Mouse (Mus musculus) intestine, embryonic 15.5 days (tissue): ENCODE results near the gene Chl1. TPM values are rescaled to one million over a fixed set of nuclear protein-coding genes. Genes with fewer than 3 reads are reported as not detected.

Experiments
- ATAC-seq: fragments of 200-750 bp; cut with Nextera tagmentation; 2 replicates; pipeline ENCODE4 v1.8.0; 2017; ENCODE audit warnings: moderate TSS enrichment, moderate library complexity
- H3K27ac ChIP-seq: fragments of 300-500 bp; sonication (generic); 2 replicates; pipeline ENCODE4 v1.5.1; 2015; ENCODE audit warnings: mild to moderate bottlenecking, inconsistent platforms
- H3K27me3 ChIP-seq: fragments of 300-500 bp; sonication (generic); replicated peaks from 2 replicates; pipeline ENCODE4 v1.6.1; 2015; ENCODE audit warnings: inconsistent platforms
- H3K36me3 ChIP-seq: fragments of 300-500 bp; sonication (generic); 2 replicates; pipeline ENCODE4 v1.6.1; 2015; ENCODE audit warnings: inconsistent platforms
- H3K4me1 ChIP-seq: fragments of 300-500 bp; sonication (generic); replicated peaks from 2 replicates; pipeline ENCODE4 v1.6.1; 2015; ENCODE audit warnings: inconsistent platforms
- H3K4me2 ChIP-seq: fragments of 300-500 bp; sonication (generic); replicated peaks from 2 replicates; pipeline ENCODE4 v1.6.1; 2015; ENCODE audit warnings: mild to moderate bottlenecking, inconsistent platforms
- H3K4me3 ChIP-seq: fragments of 300-500 bp; sonication (generic); replicated peaks from 2 replicates; pipeline ENCODE4 v1.5.1; 2015; ENCODE audit warnings: inconsistent platforms
- H3K9ac ChIP-seq: fragments of 300-500 bp; sonication (generic); 2 replicates; pipeline ENCODE4 v1.6.1; 2015; ENCODE audit warnings: inconsistent platforms
- H3K9me3 ChIP-seq: fragments of 300-500 bp; sonication (generic); 2 replicates; pipeline ENCODE4 v1.6.1; 2016; ENCODE audit warnings: inconsistent platforms
- WGBS: fragments of 180-500 bp; shearing (Covaris S2); methylation state at CpG from one replicate; pipeline ENCODE4 v1.1.7; 2015; 5-methylcytosine and 5-hydroxymethylcytosine counted together
- polyA plus RNA-seq: library from polyadenylated mRNA; unstranded; fragments of >200 nt; fragmentation: Nextera tagmentation; extraction: Ambion mirVana; gene quantifications from 2 replicates; pipeline ENCODE4 v1.2.1, GENCODE M21; 2015

The Chl1 gene
- polyA plus RNA-seq, 1 experiment from 2014 or later, result 3.4 TPM

DNA sequence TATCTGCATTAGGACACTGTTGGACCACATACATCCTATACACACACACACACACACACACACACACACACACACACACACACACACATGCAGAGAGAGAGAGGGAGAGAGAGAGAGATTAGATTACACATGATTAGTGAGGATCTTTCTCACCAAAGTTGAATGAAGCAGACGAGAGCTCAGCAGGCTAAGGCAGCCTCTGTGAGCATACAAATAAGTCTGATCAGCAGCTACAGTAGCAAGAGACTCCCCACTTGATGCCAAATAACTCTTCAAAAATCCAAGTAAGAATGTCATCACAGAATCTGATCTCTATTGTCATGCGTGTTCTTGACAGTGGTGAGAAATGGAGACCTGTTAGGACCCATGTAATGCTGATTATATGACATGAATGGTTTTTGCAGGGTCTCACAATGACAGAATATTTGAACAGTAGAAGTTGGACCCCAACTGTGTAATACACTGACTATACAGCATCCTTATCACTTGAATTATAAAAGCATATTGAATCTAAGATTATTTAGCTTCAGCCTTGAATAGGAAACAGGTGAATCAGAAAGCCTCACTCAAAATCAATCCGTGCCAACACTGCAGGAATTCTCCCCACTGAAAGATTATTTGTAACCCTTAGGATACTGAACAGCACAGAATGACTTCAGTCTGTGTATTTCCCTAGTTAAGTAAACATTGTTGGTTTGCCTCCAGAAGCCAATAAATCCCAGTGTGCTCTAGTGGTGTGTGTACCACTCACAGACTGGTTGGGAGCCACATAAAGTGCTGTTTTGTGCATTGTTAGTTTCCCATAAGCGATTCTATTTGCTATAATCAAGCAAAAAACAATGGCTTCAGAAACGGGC is 47.9 kb downstream of the Chl1 start:
- Histone ChIP-seq H3K4me3 (no peak overlapping the region), H3K36me3 (no peaks in the 10 kb centered on the region), H3K9ac (no peak overlapping the region), H3K27ac (no peak overlapping the region), H3K4me2 (no peak overlapping the region), H3K27me3 (no peaks in the 10 kb centered on the region), H3K4me1 (0 out of 2 replicates have a peak, but pooled peaks cover 4% of the 10 kb centered on the region), H3K9me3 (no peaks in the 10 kb centered on the region)
- ATAC-seq, result no peak
- 55% methylated on average over 5 of the region's 5 CpGs for WGBS

DNA sequence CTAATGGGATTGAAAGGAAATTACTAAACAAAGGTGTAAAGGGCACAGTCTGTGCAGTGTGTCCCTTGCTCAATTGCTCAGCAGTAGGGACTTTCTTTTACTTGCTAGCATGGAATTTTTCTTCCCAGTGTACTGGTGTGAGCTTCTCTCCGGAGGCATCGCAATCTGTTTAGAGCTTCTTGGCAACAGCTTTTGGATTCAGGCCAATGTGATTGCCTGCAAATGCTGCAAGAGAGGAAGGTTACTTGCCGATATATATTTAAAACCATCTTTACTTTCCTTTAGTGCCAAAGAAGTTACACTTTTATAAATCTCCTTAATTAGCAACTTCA is 48.5 kb downstream of the Chl1 start:
- ATAC-seq, result no peak
- Histone ChIP-seq H3K4me2 (no peak overlapping the region), H3K27ac (no peak overlapping the region), H3K4me1 (0 out of 2 replicates have a peak, but pooled peaks cover 4% of the 10 kb centered on the region), H3K36me3 (no peaks in the 10 kb centered on the region), H3K27me3 (no peaks in the 10 kb centered on the region), H3K9ac (no peak overlapping the region), H3K4me3 (no peak overlapping the region), H3K9me3 (no peaks in the 10 kb centered on the region)
- WGBS, result 44% methylated on average over 3 of the region's 3 CpGs

DNA sequence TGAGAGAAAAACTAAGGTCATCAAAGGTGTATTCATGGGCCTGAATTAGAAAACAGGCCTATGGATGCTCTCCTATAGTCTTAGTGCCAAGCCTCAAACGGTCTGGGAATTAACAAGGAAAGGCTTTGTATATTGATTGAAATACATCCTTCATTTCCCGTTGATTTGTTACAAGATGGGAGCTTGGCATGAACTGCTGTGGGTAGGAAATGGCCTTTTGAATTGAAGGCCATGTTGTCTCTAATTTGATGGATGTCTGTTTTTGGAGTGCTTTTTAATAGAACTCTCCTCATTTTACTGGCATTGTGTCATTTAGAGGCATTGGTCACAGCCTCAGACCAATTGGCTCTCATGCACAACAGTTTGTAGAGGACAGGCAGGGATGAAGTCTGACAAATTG is 49.0 kb downstream of the Chl1 start:
- no peak overlapping the region for H3K9ac ChIP-seq
- no peak for ATAC-seq
- no peaks in the 10 kb centered on the region for H3K36me3 ChIP-seq
- H3K4me3 ChIP-seq, result no peak overlapping the region
- H3K4me2 ChIP-seq, result no peak overlapping the region
- no peaks in the 10 kb centered on the region for H3K9me3 ChIP-seq
- 66% methylated on average over 2 of the region's 2 CpGs for WGBS
- H3K27me3 ChIP-seq, result no peaks in the 10 kb centered on the region
- H3K27ac ChIP-seq, result no peak overlapping the region
- 0 out of 2 replicates have a peak, but pooled peaks cover 4% of the 10 kb centered on the region for H3K4me1 ChIP-seq

DNA sequence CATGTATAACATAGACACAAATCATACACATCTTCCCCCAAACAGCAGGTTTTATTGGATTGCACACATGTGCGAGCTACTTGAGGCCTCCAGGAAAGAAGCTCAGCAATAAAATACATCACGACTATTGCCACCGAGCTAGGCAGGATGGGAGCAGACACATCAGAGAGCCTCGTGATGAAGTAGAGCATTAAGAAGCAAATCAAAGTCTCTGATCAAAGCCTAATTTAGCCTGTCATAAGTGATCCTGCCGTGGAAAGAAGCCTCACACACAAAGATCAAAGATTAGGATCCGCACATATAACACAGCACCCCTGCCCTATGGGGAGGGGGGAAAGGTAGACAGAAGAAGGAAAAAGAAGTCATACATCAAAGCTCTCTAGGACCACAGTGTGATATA is 54.4 kb downstream of the Chl1 start:
- Histone ChIP-seq H3K36me3 (no peaks in the 10 kb centered on the region), H3K4me1 (no peaks in the 10 kb centered on the region), H3K27me3 (no peaks in the 10 kb centered on the region), H3K9ac (no peak overlapping the region), H3K9me3 (no peaks in the 10 kb centered on the region), H3K27ac (no peak overlapping the region), H3K4me3 (no peak overlapping the region), H3K4me2 (no peak overlapping the region)
- WGBS, result 55% methylated on average over 6 of the region's 6 CpGs
- ATAC-seq, result no peak

DNA sequence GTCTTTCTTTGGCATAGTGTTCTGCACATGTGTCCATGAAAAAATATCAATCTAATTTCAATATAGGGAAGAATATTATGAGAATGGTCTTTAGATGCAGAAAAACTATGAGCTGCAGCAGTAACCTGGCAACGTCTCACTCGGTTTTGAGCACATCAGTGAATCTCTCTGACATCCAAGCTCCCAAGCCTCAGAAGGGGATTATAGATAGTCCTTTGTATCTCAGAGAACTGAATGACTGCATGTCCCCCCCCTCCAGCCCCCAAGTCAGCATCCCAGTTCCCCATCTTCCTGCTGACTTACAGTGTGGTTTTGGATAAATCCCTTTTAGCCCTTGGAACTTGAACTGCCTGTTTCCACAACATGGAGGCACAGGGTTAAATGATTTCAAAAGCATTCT is 56.9 kb downstream of the Chl1 start:
- WGBS, result 65% methylated on average over 2 of the region's 2 CpGs
- no peak overlapping the region for H3K9ac ChIP-seq
- H3K9me3 ChIP-seq, result no peaks in the 10 kb centered on the region
- H3K27me3 ChIP-seq, result no peaks in the 10 kb centered on the region
- no peak for ATAC-seq
- H3K27ac ChIP-seq, result no peak overlapping the region
- no peaks in the 10 kb centered on the region for H3K36me3 ChIP-seq
- no peak overlapping the region for H3K4me2 ChIP-seq
- H3K4me1 ChIP-seq, result no peaks in the 10 kb centered on the region
- H3K4me3 ChIP-seq, result no peak overlapping the region

DNA sequence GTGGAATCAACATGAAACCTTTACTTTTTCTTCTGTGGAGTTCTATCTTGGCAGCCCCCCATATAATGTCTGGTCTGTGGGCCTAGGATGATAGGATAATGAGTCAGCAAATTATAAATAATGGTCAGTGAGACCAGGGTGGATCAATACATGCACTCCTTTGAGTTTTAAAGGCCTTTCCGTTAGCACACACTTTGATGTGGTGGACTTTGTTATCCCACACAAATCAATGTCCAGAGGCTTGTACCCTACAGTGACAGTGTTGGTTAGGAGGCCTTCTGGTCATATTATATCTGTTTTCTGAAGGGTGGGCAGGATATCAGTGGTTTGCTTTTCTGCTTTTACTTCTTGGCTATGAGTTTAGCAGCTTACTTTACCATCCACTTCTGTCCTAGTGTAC is 62.3 kb downstream of the Chl1 start:
- Histone ChIP-seq H3K27me3 (no peaks in the 10 kb centered on the region), H3K27ac (no peak overlapping the region), H3K9ac (no peak overlapping the region), H3K4me2 (no peak overlapping the region), H3K36me3 (no peaks in the 10 kb centered on the region), H3K9me3 (no peaks in the 10 kb centered on the region), H3K4me1 (no peaks in the 10 kb centered on the region), H3K4me3 (no peak overlapping the region)
- WGBS, result 84% methylated on average over 1 of the region's 1 CpGs
- ATAC-seq, result no peak

DNA sequence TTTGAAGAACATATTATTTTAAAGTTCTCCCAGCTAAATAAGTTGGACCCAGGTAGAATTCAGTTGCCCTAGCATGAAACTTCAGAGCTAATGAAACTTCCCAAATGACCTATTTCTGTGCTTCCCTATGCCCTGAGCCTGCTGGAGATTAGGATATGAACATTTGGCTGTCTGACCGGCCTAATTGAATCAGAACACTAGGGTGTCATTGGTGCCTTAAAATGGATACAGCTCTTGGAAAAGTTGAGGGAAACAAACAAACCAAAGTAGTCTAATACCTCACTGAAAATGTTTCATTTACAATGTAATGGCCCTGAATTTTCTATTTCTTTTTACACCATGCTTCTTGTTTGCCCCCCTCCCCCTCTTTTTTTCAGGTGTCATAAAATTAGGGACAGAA is 73.8 kb downstream of the Chl1 start:
- Histone ChIP-seq H3K9me3 (no peaks in the 10 kb centered on the region), H3K27me3 (no peaks in the 10 kb centered on the region), H3K4me3 (no peak overlapping the region), H3K36me3 (no peaks in the 10 kb centered on the region), H3K4me2 (no peak overlapping the region), H3K27ac (no peak overlapping the region), H3K9ac (no peak overlapping the region), H3K4me1 (no peaks in the 10 kb centered on the region)
- no peak for ATAC-seq
- 91% methylated on average over 1 of the region's 1 CpGs for WGBS

DNA sequence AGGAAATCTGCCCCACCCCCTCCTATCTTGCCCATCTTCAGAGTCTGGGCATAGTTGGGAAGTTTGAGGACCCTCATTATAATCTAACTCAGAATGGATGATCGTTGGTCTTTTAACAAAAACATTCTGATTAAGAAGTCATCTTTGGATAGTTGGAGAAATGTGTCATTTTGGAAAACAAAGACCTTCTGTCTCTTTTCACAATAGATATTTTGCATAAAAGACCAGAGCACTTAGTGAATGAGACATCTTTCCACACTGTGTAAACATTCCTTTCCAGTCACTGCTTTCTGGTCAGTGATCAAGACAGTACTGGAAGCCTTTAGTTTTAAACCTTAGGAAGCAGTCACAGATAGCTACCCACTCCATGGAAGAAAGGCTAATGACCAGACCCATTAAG is 75.3 kb downstream of the Chl1 start:
- no peaks in the 10 kb centered on the region for H3K4me1 ChIP-seq
- H3K27me3 ChIP-seq, result no peaks in the 10 kb centered on the region
- H3K36me3 ChIP-seq, result no peaks in the 10 kb centered on the region
- WGBS, result 53% methylated on average over 1 of the region's 1 CpGs
- H3K9me3 ChIP-seq, result no peaks in the 10 kb centered on the region
- no peak overlapping the region for H3K4me3 ChIP-seq
- no peak overlapping the region for H3K4me2 ChIP-seq
- no peak overlapping the region for H3K9ac ChIP-seq
- H3K27ac ChIP-seq, result no peak overlapping the region
- no peak for ATAC-seq

DNA sequence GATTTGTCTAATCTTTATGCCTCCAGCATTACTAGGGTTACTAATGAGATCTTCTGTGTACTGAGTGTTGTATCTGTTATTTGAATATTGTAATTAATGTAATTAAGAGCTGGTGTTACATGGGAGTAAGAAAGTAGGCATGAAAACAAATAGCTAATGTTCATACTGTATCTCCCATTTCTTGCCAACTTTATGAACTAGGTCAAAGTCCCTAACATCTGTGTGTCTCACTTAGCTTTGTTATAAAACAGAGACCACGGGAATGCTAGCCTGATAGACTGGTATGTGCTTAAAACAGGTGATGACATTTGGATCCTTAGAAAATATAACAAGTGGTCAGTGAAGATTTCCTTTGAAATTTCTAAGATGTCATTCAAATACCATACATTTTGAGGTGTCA is 75.7 kb downstream of the Chl1 start:
- ATAC-seq, result no peak
- Histone ChIP-seq H3K4me3 (no peak overlapping the region), H3K36me3 (no peaks in the 10 kb centered on the region), H3K4me1 (no peaks in the 10 kb centered on the region), H3K4me2 (no peak overlapping the region), H3K9me3 (no peaks in the 10 kb centered on the region), H3K27me3 (no peaks in the 10 kb centered on the region), H3K9ac (no peak overlapping the region), H3K27ac (no peak overlapping the region)
- WGBS, result 58% methylated on average over 1 of the region's 1 CpGs

DNA sequence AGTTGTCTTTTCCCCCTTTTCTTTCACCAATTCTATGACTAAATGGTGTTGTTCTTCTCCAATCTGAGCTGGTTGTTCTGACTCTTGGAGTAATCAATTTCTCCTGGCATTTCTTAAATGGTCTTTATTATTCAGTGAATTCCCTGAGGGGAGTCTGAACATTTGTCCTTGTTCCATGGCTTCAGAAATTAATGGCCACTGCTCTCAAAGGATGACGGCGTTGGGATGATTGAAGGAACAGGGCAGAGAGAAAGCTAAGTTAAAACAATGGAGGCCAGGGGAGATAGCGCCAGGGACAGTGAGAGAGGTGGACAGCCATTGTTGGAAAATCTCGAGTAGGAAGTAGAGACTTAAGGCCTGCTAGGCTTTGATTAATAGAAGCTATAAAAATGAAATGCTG is 91.7 kb downstream of the Chl1 start:
- 64% methylated on average over 4 of the region's 4 CpGs for WGBS
- Histone ChIP-seq H3K4me1 (no peaks in the 10 kb centered on the region), H3K4me3 (no peak overlapping the region), H3K9ac (no peak overlapping the region), H3K27ac (no peak overlapping the region), H3K9me3 (no peaks in the 10 kb centered on the region), H3K4me2 (no peak overlapping the region), H3K36me3 (no peaks in the 10 kb centered on the region), H3K27me3 (no peaks in the 10 kb centered on the region)
- no peak for ATAC-seq

DNA sequence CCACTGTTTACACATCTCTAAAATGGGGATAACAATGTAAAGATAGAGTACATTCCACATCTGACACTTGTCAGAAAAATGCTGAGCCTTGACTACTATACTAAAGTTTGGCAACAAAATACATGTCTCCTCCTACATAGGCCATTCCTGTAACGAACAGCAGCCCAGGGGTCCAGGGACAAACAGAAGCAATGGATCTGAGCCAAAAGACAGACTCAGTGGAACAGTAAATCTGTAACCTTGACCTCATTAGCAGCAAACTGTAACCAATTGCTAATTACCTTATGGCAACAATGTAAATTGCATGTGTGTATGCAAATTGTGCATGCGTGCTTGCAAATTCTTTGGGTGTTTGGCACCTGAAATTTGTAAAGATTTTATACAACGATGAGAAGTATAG is 100.3 kb downstream of the Chl1 start:
- H3K36me3 ChIP-seq, result no peaks in the 10 kb centered on the region
- 75% methylated on average over 3 of the region's 3 CpGs for WGBS
- H3K4me2 ChIP-seq, result no peak overlapping the region
- no peaks in the 10 kb centered on the region for H3K4me1 ChIP-seq
- no peak for ATAC-seq
- no peaks in the 10 kb centered on the region for H3K9me3 ChIP-seq
- no peak overlapping the region for H3K4me3 ChIP-seq
- H3K27ac ChIP-seq, result no peak overlapping the region
- H3K27me3 ChIP-seq, result no peaks in the 10 kb centered on the region
- H3K9ac ChIP-seq, result no peak overlapping the region

DNA sequence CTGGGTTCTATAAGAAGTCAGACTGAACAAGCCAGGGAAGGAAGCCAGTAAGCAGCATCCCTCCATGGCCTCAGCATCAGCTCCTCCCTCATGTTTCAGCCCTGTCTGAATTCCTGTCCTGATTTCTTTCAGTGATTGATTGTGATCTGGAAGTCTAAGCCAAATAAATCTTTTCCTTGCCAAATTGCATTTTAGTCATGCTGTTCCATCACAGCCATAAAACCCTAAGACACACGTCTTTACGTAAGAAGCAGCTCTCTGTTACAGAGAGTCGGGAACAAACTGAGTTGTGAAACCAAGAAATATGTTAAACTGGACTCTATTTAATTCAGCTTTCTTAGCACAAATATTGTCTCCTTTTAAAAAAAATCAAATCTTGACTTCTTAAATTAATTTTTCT is 102.2 kb downstream of the Chl1 start:
- H3K9me3 ChIP-seq, result no peaks in the 10 kb centered on the region
- H3K4me1 ChIP-seq, result no peaks in the 10 kb centered on the region
- no peaks in the 10 kb centered on the region for H3K27me3 ChIP-seq
- WGBS, result 80% methylated on average over 3 of the region's 3 CpGs
- H3K4me2 ChIP-seq, result no peak overlapping the region
- H3K9ac ChIP-seq, result no peak overlapping the region
- no peak for ATAC-seq
- H3K36me3 ChIP-seq, result no peaks in the 10 kb centered on the region
- no peak overlapping the region for H3K4me3 ChIP-seq
- H3K27ac ChIP-seq, result no peak overlapping the region

DNA sequence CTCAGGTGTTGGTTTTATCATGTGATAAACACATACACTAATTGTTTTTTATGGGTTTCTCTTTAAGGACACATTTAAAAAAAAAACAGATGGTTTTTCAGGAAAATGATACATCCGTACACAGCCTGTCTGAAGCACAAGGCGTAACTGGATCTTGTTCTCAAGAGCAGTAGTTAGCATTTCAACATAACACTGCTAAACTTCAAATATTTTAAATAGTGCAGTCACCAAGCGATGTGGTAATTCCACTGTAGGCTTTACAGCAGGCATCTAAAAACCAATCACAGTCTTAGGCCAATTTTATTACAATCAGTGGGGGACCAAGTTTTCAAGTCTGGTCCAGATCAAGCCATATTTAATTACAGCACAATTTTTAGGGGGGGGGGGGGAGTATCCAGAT is 103.3 kb downstream of the Chl1 start:
- Histone ChIP-seq H3K4me1 (no peaks in the 10 kb centered on the region), H3K36me3 (no peaks in the 10 kb centered on the region)
- WGBS, result 71% methylated on average over 3 of the region's 3 CpGs

More for the DNA sequence above, 103.3 kb downstream of the Chl1 start:
- ATAC-seq, result no peak
- no peak overlapping the region for H3K27ac ChIP-seq
- no peak overlapping the region for H3K4me3 ChIP-seq
- no peaks in the 10 kb centered on the region for H3K27me3 ChIP-seq
- H3K9me3 ChIP-seq, result no peaks in the 10 kb centered on the region
- H3K4me2 ChIP-seq, result no peak overlapping the region
- no peak overlapping the region for H3K9ac ChIP-seq
